Mouse (Mus musculus) hindbrain, embryonic 13.5 days (tissue): ENCODE data around the gene Bid. TPM values are rescaled to one million over a fixed set of nuclear protein-coding genes. Genes with fewer than 3 reads are reported as not detected.

Source experiments
- polyA plus RNA-seq: library from polyadenylated mRNA; unstranded; fragments of >200 nt; fragmentation: Nextera tagmentation; extraction: Ambion mirVana; gene quantifications from 2 replicates; pipeline ENCODE4 v1.2.1, GENCODE M21; 2015

The Bid gene
- polyA plus RNA-seq, 1 experiment from 2014 or later: 30.5 TPM

Other genes starting within 250 kb of the Bid start
- 6.9 and 7.9 TPM in 2 replicates for gene Slc25a18, start 143.3 kb downstream of the Bid start, polyA plus RNA-seq
- gene Atp6v1e1, start 94.1 kb downstream of the Bid start, polyA plus RNA-seq: 255 and 262 TPM in 2 replicates
- gene Bcl2l13, start 80.6 kb downstream of the Bid start, polyA plus RNA-seq: 28.8 and 29.4 TPM in 2 replicates
- gene Mical3, start 214.1 kb upstream of the Bid start, polyA plus RNA-seq: 33.8 and 34.5 TPM in 2 replicates